Mouse (Mus musculus): ENCODE data around the gene Cd209e. TPM values are rescaled to one million over a fixed set of nuclear protein-coding genes. Genes with fewer than 3 reads are reported as not detected.

The Cd209e gene
- not detected for polyA plus RNA-seq (2014; fragmentation: Illumina TruSeq; extraction: RNeasy Lipid Tissue Mini Kit (QIAGEN cat#74804); ENCODE audit: low read depth, low replicate concordance)

DNA sequence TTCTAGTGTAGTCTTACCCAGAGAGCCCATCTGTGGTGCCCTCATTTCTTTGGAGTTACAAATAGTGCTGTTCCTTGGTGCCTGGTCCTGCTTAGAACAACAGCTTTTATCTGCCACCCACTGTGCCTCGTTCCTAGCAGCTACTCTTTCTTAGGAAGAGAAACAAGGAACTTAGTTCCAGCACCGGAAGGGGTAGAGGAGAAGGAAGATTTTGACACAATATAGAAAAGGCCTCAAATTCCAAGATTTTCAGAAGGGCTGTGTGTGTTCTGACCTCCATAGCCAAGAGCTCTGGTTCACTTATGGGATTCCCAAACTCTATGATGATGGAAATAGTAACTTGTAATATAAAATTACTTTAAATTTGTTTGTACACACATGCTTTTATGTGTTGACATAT lies at the start of gene Cd209e:
Gene Cd209e, minus strand, starts transcription at position 101 of the 400 bp plus-strand sequence.

DNA sequence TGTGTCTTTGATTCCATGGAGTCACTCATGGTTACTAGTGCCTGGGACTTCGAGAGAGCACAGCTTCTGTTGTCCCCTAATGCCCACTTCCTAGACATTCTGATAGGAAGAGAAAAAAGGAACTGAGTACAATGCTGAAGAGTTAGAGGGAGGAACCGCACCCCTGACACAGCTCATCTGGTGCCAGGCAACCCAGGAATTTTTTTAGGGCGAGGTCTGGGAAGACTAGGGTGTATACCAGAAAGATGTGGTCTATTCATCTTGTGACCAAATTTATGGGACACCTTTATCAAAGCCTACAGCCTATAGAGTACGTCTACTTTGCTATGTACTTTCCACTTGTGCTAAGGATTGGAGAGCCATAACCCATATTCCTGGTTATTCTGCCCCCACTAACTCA lies 24.3 kb upstream of the Cd209e start, which contains the start of gene Cd209d:
Gene Cd209d, minus strand, starts transcription at position 101 of the 400 bp plus-strand sequence.

Other genes with a start within 250 kb of the Cd209e start
- 0.58 TPM for gene Xab2, start 233.0 kb downstream of the Cd209e start, polyA plus RNA-seq (2014; fragmentation: Illumina TruSeq; extraction: RNeasy Lipid Tissue Mini Kit (QIAGEN cat#74804); ENCODE audit: low read depth, low replicate concordance)
- 26.2 TPM for gene Pet100, start 232.8 kb downstream of the Cd209e start, polyA plus RNA-seq (2014; fragmentation: Illumina TruSeq; extraction: RNeasy Lipid Tissue Mini Kit (QIAGEN cat#74804); ENCODE audit: low read depth, low replicate concordance)
- not detected for gene Pcp2, start 228.8 kb downstream of the Cd209e start, polyA plus RNA-seq (2014; fragmentation: Illumina TruSeq; extraction: RNeasy Lipid Tissue Mini Kit (QIAGEN cat#74804); ENCODE audit: low read depth, low replicate concordance)
- 13.2 TPM for gene Stxbp2, start 223.4 kb downstream of the Cd209e start, polyA plus RNA-seq (2014; fragmentation: Illumina TruSeq; extraction: RNeasy Lipid Tissue Mini Kit (QIAGEN cat#74804); ENCODE audit: low read depth, low replicate concordance)
- gene Retn, start 198.5 kb downstream of the Cd209e start, polyA plus RNA-seq (2014; fragmentation: Illumina TruSeq; extraction: RNeasy Lipid Tissue Mini Kit (QIAGEN cat#74804); ENCODE audit: low read depth, low replicate concordance) = 0.50 TPM
- not detected for gene Mcemp1, start 188.6 kb downstream of the Cd209e start, polyA plus RNA-seq (2014; fragmentation: Illumina TruSeq; extraction: RNeasy Lipid Tissue Mini Kit (QIAGEN cat#74804); ENCODE audit: low read depth, low replicate concordance)
- gene Fcor, start 181.9 kb downstream of the Cd209e start, polyA plus RNA-seq (2014; fragmentation: Illumina TruSeq; extraction: RNeasy Lipid Tissue Mini Kit (QIAGEN cat#74804); ENCODE audit: low read depth, low replicate concordance) = not detected
- 3.7 TPM for gene Trappc5, start 178.0 kb downstream of the Cd209e start, polyA plus RNA-seq (2014; fragmentation: Illumina TruSeq; extraction: RNeasy Lipid Tissue Mini Kit (QIAGEN cat#74804); ENCODE audit: low read depth, low replicate concordance)
- 0.42 TPM for gene Fcer2a, start 160.1 kb downstream of the Cd209e start, polyA plus RNA-seq (2014; fragmentation: Illumina TruSeq; extraction: RNeasy Lipid Tissue Mini Kit (QIAGEN cat#74804); ENCODE audit: low read depth, low replicate concordance)
- 35.9 TPM for gene Clec4g, start 133.7 kb downstream of the Cd209e start, polyA plus RNA-seq (2014; fragmentation: Illumina TruSeq; extraction: RNeasy Lipid Tissue Mini Kit (QIAGEN cat#74804); ENCODE audit: low read depth, low replicate concordance)
- 0.72 TPM for gene Cd209a, start 105.3 kb downstream of the Cd209e start, polyA plus RNA-seq (2014; fragmentation: Illumina TruSeq; extraction: RNeasy Lipid Tissue Mini Kit (QIAGEN cat#74804); ENCODE audit: low read depth, low replicate concordance)
- gene Cd209d, start 24.2 kb upstream of the Cd209e start, polyA plus RNA-seq (2014; fragmentation: Illumina TruSeq; extraction: RNeasy Lipid Tissue Mini Kit (QIAGEN cat#74804); ENCODE audit: low read depth, low replicate concordance) = not detected
- 0.19 TPM for gene Cd209b, start 72.5 kb upstream of the Cd209e start, polyA plus RNA-seq (2014; fragmentation: Illumina TruSeq; extraction: RNeasy Lipid Tissue Mini Kit (QIAGEN cat#74804); ENCODE audit: low read depth, low replicate concordance)
- gene Cd209c, start 100.4 kb upstream of the Cd209e start, polyA plus RNA-seq (2014; fragmentation: Illumina TruSeq; extraction: RNeasy Lipid Tissue Mini Kit (QIAGEN cat#74804); ENCODE audit: low read depth, low replicate concordance) = not detected

All from liver, adult 10 weeks (tissue).